Mouse (Mus musculus): ENCODE results near the gene Psmb3. TPM values are rescaled to one million over a fixed set of nuclear protein-coding genes. Genes with fewer than 3 reads are reported as not detected.
A peak's percentile ranks its signal among the peaks of the same experiment; 100 is the strongest.

Gene Psmb3
- polyA plus RNA-seq, 1 experiment from 2014 or later: 438 TPM

DNA sequence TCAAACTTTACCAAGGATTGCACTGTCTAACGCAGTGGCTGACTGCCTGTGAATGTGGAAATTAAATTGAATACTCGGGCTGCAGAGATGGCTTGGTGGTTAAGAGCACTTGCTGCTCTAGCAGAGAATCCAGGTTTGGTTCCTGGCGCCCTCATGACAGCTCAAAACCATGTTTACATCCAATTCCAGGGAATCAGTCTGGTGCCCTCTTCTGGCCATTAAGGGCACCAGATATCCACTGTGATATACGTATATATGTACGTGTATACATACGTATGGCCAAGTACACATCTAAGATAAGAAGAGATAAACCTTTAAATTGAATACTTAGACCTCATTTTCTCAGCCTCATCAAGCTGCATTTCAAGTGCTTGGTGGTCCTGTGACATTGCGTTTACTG lies 37.0 kb upstream of the Psmb3 start:
- Histone ChIP-seq H3K4me3 (ENCODE audit: low read length) (no peak overlapping the region), H3K27me3 (replicated peaks; ENCODE audit: control insufficient read depth, insufficient read depth, low read length) (peaks cover 6% of the 10 kb centered on the region), H3K36me3 (ENCODE audit: control insufficient read depth, insufficient read depth, low read length) (peaks cover 9% of the 10 kb centered on the region), H3K4me1 (ENCODE audit: control insufficient read depth, insufficient read depth, low read depth, low read length) (peaks cover 40% of the 10 kb centered on the region), H3K4me2 (ENCODE audit: low read length) (no peak overlapping the region), H3K9ac (ENCODE audit: low read depth, low read length) (no peak overlapping the region), H3K27ac (ENCODE audit: low read depth, low read length) (no peak overlapping the region), H3K9me3 (ENCODE audit: control insufficient read depth, low read length) (no peaks in the 10 kb centered on the region)
- WGBS: 93% methylated on average over 7 of the region's 7 CpGs
- ATAC-seq: no peak

- H3K36me3 ChIP-seq (ENCODE audit: control insufficient read depth, insufficient read depth, low read length): peaks cover 12% of the 10 kb centered on the region
- H3K4me2 ChIP-seq (ENCODE audit: low read length): no peak overlapping the region
- no peak overlapping the region for H3K27ac ChIP-seq (ENCODE audit: low read depth, low read length)
- 87% methylated on average over 15 of the region's 15 CpGs for WGBS
- no peak overlapping the region for H3K9ac ChIP-seq (ENCODE audit: low read depth, low read length)
- peaks cover 2% of the 10 kb centered on the region for H3K27me3 ChIP-seq (replicated peaks; ENCODE audit: control insufficient read depth, insufficient read depth, low read length)
- H3K9me3 ChIP-seq (ENCODE audit: control insufficient read depth, low read length): no peaks in the 10 kb centered on the region
- ATAC-seq: no peak
- H3K4me1 ChIP-seq (ENCODE audit: control insufficient read depth, insufficient read depth, low read depth, low read length): peaks cover 37% of the 10 kb centered on the region
- no peak overlapping the region for H3K4me3 ChIP-seq (ENCODE audit: low read length)
Measured at GRCm38 (mm10) chr11:97666794-97667193, 36.4 kb upstream of the Psmb3 start.

DNA sequence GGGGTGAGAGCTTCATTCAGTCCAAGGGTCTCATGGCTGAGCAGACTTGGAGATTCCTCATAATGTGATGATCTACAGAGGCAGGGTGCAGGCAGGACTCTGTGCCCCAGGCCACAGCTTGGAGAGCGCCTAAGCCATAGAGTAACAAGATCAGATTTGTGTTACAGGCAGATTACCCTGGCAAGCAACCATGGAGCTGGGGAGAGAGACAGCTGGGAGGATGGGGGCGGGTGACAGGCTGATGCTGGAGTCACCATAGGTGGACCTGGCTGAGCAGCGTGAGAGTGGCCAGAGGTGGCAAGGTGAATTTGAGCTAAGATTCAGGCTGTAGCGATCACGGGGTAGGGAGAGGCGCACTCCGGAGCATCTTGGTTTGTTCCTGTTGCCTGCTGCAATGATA lies 35.0 kb upstream of the Psmb3 start:
- Histone ChIP-seq H3K4me2 (ENCODE audit: low read length) (no peak overlapping the region), H3K36me3 (ENCODE audit: control insufficient read depth, insufficient read depth, low read length) (peaks cover 18% of the 10 kb centered on the region), H3K27ac (ENCODE audit: low read depth, low read length) (no peak overlapping the region), H3K27me3 (replicated peaks; ENCODE audit: control insufficient read depth, insufficient read depth, low read length) (no peaks in the 10 kb centered on the region), H3K4me1 (ENCODE audit: control insufficient read depth, insufficient read depth, low read depth, low read length) (peaks cover 26% of the 10 kb centered on the region), H3K9ac (ENCODE audit: low read depth, low read length) (no peak overlapping the region), H3K4me3 (ENCODE audit: low read length) (no peak overlapping the region), H3K9me3 (ENCODE audit: control insufficient read depth, low read length) (no peaks in the 10 kb centered on the region)
- WGBS: 92% methylated on average over 7 of the region's 7 CpGs
- no peak for ATAC-seq

DNA sequence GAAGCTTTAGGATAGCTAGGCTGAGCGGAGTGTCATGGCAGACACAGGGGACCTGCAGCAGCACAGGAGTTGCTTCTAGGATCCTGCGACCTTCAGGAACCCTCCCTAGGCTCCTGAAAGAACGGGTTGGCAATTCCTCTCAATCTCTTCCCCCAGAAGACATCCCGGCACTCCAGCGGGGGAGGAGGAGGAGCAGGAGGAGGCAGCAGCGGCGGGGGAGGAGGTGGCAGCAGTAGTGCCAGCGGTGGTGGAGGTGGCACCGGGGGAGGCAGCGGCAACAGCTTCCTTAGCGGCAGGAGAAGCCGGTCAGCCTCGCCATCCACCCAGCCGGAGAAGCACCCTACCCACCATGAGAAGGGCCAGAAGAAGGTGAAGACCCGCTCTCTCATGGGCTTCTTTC lies 33.9 kb upstream of the Psmb3 start:
- H3K9me3 ChIP-seq (ENCODE audit: control insufficient read depth, low read length): no peaks in the 10 kb centered on the region
- H3K36me3 ChIP-seq (ENCODE audit: control insufficient read depth, insufficient read depth, low read length): peaks cover 18% of the 10 kb centered on the region
- no peak overlapping the region for H3K4me3 ChIP-seq (ENCODE audit: low read length)
- peaks cover 25% of the 10 kb centered on the region for H3K4me1 ChIP-seq (ENCODE audit: control insufficient read depth, insufficient read depth, low read depth, low read length)
- H3K4me2 ChIP-seq (ENCODE audit: low read length): no peak overlapping the region
- no peak overlapping the region for H3K9ac ChIP-seq (ENCODE audit: low read depth, low read length)
- 49% methylated on average over 15 of the region's 15 CpGs for whole genome bisulfite sequencing
- ATAC-seq: no peak
- no peaks in the 10 kb centered on the region for H3K27me3 ChIP-seq (replicated peaks; ENCODE audit: control insufficient read depth, insufficient read depth, low read length)
- H3K27ac ChIP-seq (ENCODE audit: low read depth, low read length): no peak overlapping the region

DNA sequence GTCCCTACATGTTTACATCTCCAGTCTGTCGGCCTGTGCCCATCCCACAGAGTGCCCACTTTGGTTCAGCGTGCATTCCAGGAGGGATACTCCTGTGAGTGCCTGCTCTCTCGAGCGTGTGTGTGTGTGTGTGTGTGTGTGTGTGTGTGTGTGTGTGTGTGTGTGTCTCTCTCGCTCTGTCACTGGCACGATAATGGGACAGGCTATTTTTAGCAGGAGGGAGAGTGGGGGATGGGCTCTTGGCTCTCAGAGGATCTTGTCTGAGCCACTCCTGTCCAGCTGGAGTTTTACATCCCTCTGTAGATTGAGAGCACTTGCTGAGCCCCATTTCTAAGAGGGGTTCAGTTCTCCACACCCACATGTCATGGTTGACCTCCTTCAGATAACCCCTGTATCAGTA lies 33.4 kb upstream of the Psmb3 start:
- Histone ChIP-seq H3K4me3 (ENCODE audit: low read length) (no peak overlapping the region), H3K9ac (ENCODE audit: low read depth, low read length) (no peak overlapping the region), H3K9me3 (ENCODE audit: control insufficient read depth, low read length) (no peaks in the 10 kb centered on the region), H3K27ac (ENCODE audit: low read depth, low read length) (no peak overlapping the region), H3K4me2 (ENCODE audit: low read length) (no peak overlapping the region), H3K4me1 (ENCODE audit: control insufficient read depth, insufficient read depth, low read depth, low read length) (peaks cover 19% of the 10 kb centered on the region), H3K36me3 (ENCODE audit: control insufficient read depth, insufficient read depth, low read length) (peaks cover 23% of the 10 kb centered on the region), H3K27me3 (replicated peaks; ENCODE audit: control insufficient read depth, insufficient read depth, low read length) (no peaks in the 10 kb centered on the region)
- no peak for ATAC-seq
- WGBS: 13% methylated on average over 6 of the region's 6 CpGs

DNA sequence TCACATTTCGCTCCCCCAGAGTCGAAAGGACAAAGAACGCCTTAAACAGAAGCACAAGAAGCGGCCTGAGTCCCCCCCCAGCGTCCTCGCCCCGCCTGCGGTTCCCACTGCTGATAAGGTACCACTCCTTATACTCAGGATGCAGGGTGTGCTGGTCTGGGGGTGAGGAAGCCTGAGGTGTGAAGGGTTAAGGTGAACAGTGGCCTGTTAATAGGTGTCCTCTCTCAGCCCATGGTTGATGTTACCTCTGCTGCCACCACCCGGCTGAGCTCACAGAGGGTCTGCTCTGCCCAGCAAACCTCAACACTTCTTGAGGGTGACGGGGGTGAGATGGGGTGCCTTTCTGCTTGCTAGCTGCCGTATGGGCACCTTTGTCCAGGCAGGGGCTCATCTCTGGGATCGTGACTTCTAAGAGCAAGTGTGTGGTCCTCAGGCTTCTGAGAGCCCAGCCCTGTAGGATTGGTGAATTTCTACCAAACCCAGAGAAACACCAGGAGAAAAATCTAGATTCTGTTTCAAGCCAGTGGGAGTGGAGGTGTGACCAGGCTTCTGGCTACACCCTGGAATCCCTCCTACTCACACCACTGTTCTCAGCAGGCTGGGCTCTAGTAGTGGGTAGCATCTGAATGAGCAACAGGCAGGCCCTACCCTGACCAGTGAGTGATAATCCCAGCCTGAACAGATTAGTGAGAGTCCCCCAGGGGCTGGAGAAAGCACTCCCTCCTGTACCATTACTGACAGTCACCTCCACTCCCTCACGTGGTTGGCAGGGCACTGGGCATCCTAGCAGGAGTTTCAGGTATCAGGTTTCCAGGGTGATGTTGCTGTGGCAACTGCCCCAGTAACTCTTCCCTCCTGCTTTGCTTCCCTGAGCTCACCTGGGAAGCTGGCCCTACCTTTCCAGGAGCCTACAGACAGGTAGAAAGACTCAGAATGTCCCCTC lies 32.7 kb upstream of the Psmb3 start:
- Histone ChIP-seq H3K9me3 (ENCODE audit: control insufficient read depth, low read length) (no peaks in the 10 kb centered on the region), H3K4me2 (ENCODE audit: low read length) (no peak overlapping the region), H3K27ac (ENCODE audit: low read depth, low read length) (0 out of 2 replicates have a peak overlapping the region, but pooled peaks have one; percentile 21), H3K36me3 (ENCODE audit: control insufficient read depth, insufficient read depth, low read length) (peaks cover 26% of the 10 kb centered on the region), H3K4me1 (ENCODE audit: control insufficient read depth, insufficient read depth, low read depth, low read length) (peaks cover 12% of the 10 kb centered on the region), H3K27me3 (replicated peaks; ENCODE audit: control insufficient read depth, insufficient read depth, low read length) (no peaks in the 10 kb centered on the region), H3K9ac (ENCODE audit: low read depth, low read length) (no peak overlapping the region; the same call in 1 of the 2 replicates), H3K4me3 (ENCODE audit: low read length) (no peak overlapping the region)
- ATAC-seq: no peak
- WGBS: 71% methylated on average over 13 of the region's 13 CpGs

DNA sequence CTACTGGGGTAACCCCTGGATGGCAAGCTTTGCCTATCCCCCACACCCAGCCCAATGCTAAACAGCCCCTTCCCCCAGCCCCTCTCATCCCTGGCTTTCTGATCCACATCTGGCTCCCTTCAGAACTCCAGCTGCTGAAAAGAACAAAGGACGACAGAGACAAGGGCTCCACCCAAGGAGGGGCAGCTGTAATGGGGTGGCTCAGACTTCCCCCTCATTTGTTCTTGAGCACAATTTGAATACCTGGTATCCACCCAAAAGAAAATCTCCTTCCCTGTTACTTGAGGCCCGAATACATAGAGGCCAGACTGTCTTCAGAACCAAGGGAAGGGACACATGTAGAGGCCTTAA lies 32.0 kb upstream of the Psmb3 start:
- H3K4me2 ChIP-seq (ENCODE audit: low read length): no peak overlapping the region
- peaks cover 24% of the 10 kb centered on the region for H3K36me3 ChIP-seq (ENCODE audit: control insufficient read depth, insufficient read depth, low read length)
- H3K27ac ChIP-seq (ENCODE audit: low read depth, low read length): no peak overlapping the region
- ATAC-seq: no peak
- no peaks in the 10 kb centered on the region for H3K27me3 ChIP-seq (replicated peaks; ENCODE audit: control insufficient read depth, insufficient read depth, low read length)
- H3K4me3 ChIP-seq (ENCODE audit: low read length): no peak overlapping the region
- peaks cover 11% of the 10 kb centered on the region for H3K4me1 ChIP-seq (ENCODE audit: control insufficient read depth, insufficient read depth, low read depth, low read length)
- 48% methylated on average over 2 of the region's 2 CpGs for WGBS
- no peaks in the 10 kb centered on the region for H3K9me3 ChIP-seq (ENCODE audit: control insufficient read depth, low read length)
- no peak overlapping the region for H3K9ac ChIP-seq (ENCODE audit: low read depth, low read length)

DNA sequence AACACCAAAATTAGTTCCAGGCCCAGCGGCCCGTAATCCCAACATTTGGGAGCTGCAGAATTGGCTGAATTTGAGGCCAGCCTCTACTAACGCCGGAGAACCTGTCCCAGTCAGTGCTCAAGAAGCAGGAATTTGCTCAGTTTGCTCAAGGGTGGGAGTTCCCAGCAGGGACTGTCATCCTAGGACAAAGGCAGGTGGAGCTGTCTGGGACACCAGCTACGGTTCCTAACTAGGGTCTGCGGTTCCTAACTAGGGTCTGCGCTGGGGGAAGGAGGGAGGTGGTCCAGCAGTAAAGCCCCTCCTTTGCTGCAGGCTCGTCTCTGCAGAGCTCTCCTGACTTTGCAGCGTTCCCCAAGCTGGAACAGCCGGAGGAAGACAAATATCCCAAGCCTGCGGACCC lies 30.1 kb upstream of the Psmb3 start:
- H3K4me2 ChIP-seq (ENCODE audit: low read length): no peak overlapping the region
- peaks cover 23% of the 10 kb centered on the region for H3K36me3 ChIP-seq (ENCODE audit: control insufficient read depth, insufficient read depth, low read length)
- no peak overlapping the region for H3K27ac ChIP-seq (ENCODE audit: low read depth, low read length)
- H3K9me3 ChIP-seq (ENCODE audit: control insufficient read depth, low read length): no peaks in the 10 kb centered on the region
- H3K27me3 ChIP-seq (replicated peaks; ENCODE audit: control insufficient read depth, insufficient read depth, low read length): no peaks in the 10 kb centered on the region
- WGBS: 79% methylated on average over 11 of the region's 11 CpGs
- no peak overlapping the region for H3K9ac ChIP-seq (ENCODE audit: low read depth, low read length)
- H3K4me1 ChIP-seq (ENCODE audit: control insufficient read depth, insufficient read depth, low read depth, low read length): peaks cover 11% of the 10 kb centered on the region
- ATAC-seq: no peak
- no peak overlapping the region for H3K4me3 ChIP-seq (ENCODE audit: low read length)

DNA sequence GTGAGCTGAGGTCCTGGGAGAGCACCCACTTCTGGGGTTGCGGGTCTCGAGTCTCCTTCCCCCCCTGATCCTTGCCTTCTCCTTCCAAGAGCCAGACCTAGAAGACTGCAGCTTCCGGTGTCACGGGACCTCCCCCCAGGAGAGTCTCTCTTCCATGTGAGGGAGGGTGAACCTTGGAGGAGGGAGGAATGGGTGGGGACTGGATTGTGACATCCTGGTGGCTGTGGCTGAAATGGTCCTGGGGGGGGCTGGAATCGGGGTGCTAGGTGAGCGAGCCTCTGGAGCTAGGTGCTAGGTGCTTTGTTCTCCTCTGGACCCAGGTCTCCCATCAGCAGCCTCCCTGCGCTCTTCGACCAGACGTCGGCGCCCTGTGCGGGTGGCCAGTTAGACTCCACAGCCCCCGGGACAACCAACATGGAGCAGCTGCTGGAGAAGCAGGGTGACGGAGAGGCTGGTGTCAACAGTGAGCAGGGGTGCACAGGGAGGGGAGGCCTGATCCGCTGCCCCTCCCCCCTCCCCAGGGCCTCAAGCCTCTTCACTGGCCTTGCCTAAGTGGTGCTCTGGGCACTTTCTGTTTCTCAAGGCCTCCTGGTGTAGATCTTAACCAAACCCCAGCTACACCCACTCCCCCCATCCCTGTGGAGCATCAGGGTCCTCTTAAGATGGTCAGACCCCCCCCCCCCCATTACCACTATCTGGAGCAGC lies 27.0 kb upstream of the Psmb3 start:
- Histone ChIP-seq H3K4me1 (ENCODE audit: control insufficient read depth, insufficient read depth, low read depth, low read length) (peaks cover 4% of the 10 kb centered on the region; the same call in 1 of the 2 replicates), H3K4me2 (ENCODE audit: low read length) (no peak overlapping the region), H3K9me3 (ENCODE audit: control insufficient read depth, low read length) (no peaks in the 10 kb centered on the region), H3K4me3 (ENCODE audit: low read length) (no peak overlapping the region), H3K27me3 (replicated peaks; ENCODE audit: control insufficient read depth, insufficient read depth, low read length) (no peaks in the 10 kb centered on the region), H3K9ac (ENCODE audit: low read depth, low read length) (no peak overlapping the region), H3K27ac (ENCODE audit: low read depth, low read length) (no peak overlapping the region), H3K36me3 (ENCODE audit: control insufficient read depth, insufficient read depth, low read length) (peaks cover 32% of the 10 kb centered on the region)
- ATAC-seq: no peak
- WGBS: 87% methylated on average over 15 of the region's 15 CpGs
